Mouse (Mus musculus) limb, embryonic 15.5 days (tissue): Measurements from ENCODE around the gene Nek7. TPM values are rescaled to one million over a fixed set of nuclear protein-coding genes. Genes with fewer than 3 reads are reported as not detected.

Experiments used
- ATAC-seq: fragments of 200-750 bp; cut with Nextera tagmentation; 2 replicates; pipeline ENCODE4 v1.8.0; 2017; ENCODE audit warnings: low read depth, moderate TSS enrichment; ENCODE audit not compliant: insufficient number of reproducible peaks, low FRiP score, low TSS enrichment
- H3K27ac ChIP-seq: fragments of 300-500 bp; sonication (generic); 2 replicates; pipeline ENCODE4 v1.5.1; 2015; ENCODE audit warnings: moderate library complexity, mild to moderate bottlenecking, inconsistent platforms
- H3K27me3 ChIP-seq: fragments of 300-500 bp; sonication (generic); 2 replicates; pipeline ENCODE4 v1.6.1; 2015; ENCODE audit warnings: inconsistent platforms
- H3K36me3 ChIP-seq: fragments of 300-500 bp; sonication (generic); 2 replicates; pipeline ENCODE4 v1.6.1; 2015; ENCODE audit warnings: inconsistent platforms
- H3K4me1 ChIP-seq: fragments of 300-500 bp; sonication (generic); 2 replicates; pipeline ENCODE4 v1.6.1; 2015; ENCODE audit warnings: inconsistent platforms
- H3K4me2 ChIP-seq: fragments of 300-500 bp; sonication (generic); 2 replicates; pipeline ENCODE4 v1.6.1; 2015; ENCODE audit warnings: mild to moderate bottlenecking, inconsistent platforms
- H3K4me3 ChIP-seq: fragments of 300-500 bp; sonication (generic); 2 replicates; pipeline ENCODE4 v1.5.1; 2015; ENCODE audit warnings: mild to moderate bottlenecking, inconsistent platforms
- H3K9ac ChIP-seq: fragments of 300-500 bp; sonication (generic); 2 replicates; pipeline ENCODE4 v1.6.1; 2015; ENCODE audit warnings: inconsistent platforms
- H3K9me3 ChIP-seq: fragments of 300-500 bp; sonication (generic); 2 replicates; pipeline ENCODE4 v1.6.1; 2016; ENCODE audit warnings: inconsistent platforms
- WGBS: fragments of 180-500 bp; shearing (Covaris S2); methylation state at CpG from one replicate; pipeline ENCODE4 v1.1.7; 2015; 5-methylcytosine and 5-hydroxymethylcytosine counted together
- polyA plus RNA-seq: library from polyadenylated mRNA; unstranded; fragments of >200 nt; fragmentation: Nextera tagmentation; extraction: Ambion mirVana; gene quantifications from 2 replicates; pipeline ENCODE4 v1.2.1, GENCODE M21; 2015

Gene Nek7
- polyA plus RNA-seq, 1 experiment from 2014 or later, result 36.5 TPM

DNA sequence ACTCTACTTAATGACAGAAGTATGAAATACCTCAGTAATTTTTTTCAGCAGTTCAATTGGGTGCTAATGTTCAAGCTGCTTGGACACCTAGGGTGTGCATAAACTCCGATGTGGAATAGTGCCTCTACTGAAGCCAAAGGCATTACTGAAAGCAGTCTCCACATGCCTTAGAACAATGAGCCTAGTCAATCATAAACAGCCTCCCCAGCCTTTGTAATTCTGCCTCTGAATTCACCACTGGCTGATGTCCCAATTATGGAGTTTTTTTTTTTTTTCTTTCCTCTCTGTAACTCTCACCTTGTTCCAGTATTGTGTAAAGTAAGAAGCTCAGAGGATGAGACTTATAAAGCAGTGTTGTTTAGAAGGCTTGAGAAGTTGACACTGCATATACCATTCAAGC, 3.9 kb upstream of the Nek7 start:
- peaks cover 3% of the 10 kb centered on the region; the same call in 1 of the 2 replicates for H3K4me1 ChIP-seq
- no peak overlapping the region for H3K27ac ChIP-seq
- no peak overlapping the region for H3K9ac ChIP-seq
- H3K36me3 ChIP-seq, result no peaks in the 10 kb centered on the region
- no peak for ATAC-seq
- no peak overlapping the region for H3K4me2 ChIP-seq
- H3K9me3 ChIP-seq, result no peaks in the 10 kb centered on the region
- H3K4me3 ChIP-seq, result no peak overlapping the region
- H3K27me3 ChIP-seq, result no peaks in the 10 kb centered on the region
- WGBS, result 57% methylated on average over 1 of the region's 1 CpGs

DNA sequence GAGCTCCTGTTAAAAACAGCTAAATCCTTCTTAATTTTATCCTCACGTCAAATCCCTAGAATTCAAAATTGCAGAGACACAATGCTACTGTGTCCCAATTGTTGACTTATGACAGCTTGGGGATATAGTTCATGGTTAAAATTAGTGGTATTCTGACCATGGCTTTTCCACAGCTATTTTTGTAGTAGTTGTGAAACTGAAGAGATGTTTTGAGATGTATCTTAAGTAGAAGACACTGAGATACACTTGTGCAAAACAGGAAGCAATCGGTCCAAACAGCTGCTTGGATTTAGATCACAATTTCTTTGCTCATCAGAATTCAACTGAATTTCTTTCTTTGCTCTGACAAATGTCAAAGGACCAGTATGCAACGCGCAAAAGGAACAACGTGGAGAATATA, 2.9 kb upstream of the Nek7 start:
- Histone ChIP-seq H3K27ac (peak overlapping the region; percentile 1; the same call in 1 of the 2 replicates), H3K4me1 (peaks cover 3% of the 10 kb centered on the region; the same call in 1 of the 2 replicates), H3K4me3 (no peak overlapping the region), H3K9ac (no peak overlapping the region), H3K27me3 (no peaks in the 10 kb centered on the region), H3K4me2 (no peak overlapping the region), H3K36me3 (no peaks in the 10 kb centered on the region), H3K9me3 (no peaks in the 10 kb centered on the region)
- ATAC-seq, result no peak
- 66% methylated on average over 5 of the region's 5 CpGs for WGBS

DNA sequence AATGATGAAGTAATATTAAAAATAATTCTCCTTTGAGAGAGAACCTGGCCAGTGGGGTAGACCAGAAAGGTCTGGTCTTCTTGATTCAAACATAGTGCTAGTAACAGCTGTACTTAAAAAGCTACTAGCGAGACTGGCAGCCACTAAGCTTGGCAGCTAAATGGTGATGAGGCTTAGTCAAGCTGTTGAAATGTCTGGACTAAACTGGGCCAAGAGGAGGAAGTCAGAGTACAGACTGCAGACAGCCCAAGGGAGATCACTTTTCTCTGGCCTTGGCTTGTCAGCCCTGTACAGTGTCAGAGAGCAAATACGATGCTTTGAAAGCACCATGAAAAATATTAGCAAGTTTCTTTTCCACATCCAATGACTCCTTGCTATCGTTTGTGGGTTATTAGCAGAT, 2.5 kb upstream of the Nek7 start:
- H3K36me3 ChIP-seq, result no peaks in the 10 kb centered on the region
- H3K4me3 ChIP-seq, result no peak overlapping the region
- no peak for ATAC-seq
- H3K9ac ChIP-seq, result no peak overlapping the region
- peaks cover 3% of the 10 kb centered on the region; the same call in 1 of the 2 replicates for H3K4me1 ChIP-seq
- no peaks in the 10 kb centered on the region for H3K9me3 ChIP-seq
- no peaks in the 10 kb centered on the region for H3K27me3 ChIP-seq
- H3K27ac ChIP-seq, result 0 out of 2 replicates have a peak overlapping the region, but pooled peaks have one; percentile 1
- WGBS, result 39% methylated on average over 3 of the region's 3 CpGs
- H3K4me2 ChIP-seq, result no peak overlapping the region

DNA sequence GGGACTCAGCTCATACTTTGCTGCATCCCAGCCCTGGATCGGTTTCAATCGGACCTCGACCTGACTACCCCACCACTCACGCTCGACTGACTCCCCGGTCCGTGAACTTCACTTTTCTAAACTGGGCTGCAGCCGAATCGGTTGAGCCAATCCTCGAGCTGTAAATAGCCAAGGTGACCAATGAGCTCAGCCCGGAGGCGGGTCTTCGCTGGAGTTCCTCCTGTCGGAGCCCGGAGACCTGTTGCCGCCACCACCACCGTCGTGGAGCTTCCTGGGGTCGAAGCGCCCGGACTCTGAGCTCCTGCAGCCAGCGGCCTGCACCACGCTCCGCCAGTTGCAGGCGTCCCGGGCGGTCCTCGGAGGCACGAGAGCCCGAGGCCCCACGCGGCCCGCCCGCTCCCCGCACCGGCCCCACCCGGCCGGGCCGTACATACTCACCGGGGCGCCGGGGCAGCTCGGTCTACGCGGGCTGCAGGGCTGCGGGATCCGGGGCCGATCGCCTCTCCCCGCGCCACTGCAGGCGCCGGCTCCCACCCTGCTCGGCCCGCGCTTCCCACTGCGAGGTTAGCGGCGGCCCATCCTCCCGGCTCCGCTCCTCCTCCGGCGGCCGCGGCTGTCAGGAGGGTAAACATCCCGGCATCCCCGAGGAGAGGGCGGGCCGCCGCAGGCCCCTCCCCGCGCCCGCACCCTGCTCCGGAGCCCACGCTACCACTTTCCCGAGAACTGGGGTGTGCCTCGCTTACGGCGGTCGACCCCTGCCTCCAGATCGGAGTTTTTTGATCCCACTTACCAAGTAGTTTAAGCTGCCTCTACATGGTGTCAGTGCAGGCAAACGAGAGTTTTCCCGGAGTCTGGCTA, 598 bp downstream of the Nek7 start:
- under 1% methylated on average over 67 of the region's 83 CpGs for WGBS

DNA sequence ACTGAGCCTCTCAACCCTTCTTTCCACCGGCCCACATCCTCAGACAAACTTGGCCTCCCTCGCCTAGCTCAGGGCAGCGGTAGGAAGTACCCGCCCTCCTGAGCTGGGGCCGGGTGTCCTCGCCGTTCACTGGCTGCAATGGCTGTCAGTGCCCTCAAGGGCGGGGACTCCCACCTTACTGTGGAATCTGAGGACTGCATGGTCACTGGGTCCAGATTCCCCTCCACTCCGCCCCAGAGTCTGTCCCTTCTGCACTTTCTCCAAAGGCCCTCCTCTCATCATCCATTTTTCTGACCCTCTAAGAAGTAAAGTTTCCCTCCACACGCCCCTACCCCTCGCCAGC, 2.0 kb downstream of the Nek7 start:
- under 1% methylated on average over 11 of the region's 11 CpGs for WGBS
- peak overlapping the region; percentile 77 for H3K4me2 ChIP-seq
- H3K27ac ChIP-seq, result peak overlapping the region; percentile 80

More for the DNA sequence above, 598 bp downstream of the Nek7 start:
- H3K27ac ChIP-seq, result peak overlapping the region; percentile 98
- ATAC-seq, result peak; percentile 91
- H3K4me3 ChIP-seq, result peak overlapping the region; percentile 93
- H3K9me3 ChIP-seq, result no peaks in the 10 kb centered on the region
- H3K4me2 ChIP-seq, result peak overlapping the region; percentile 77
- no peaks in the 10 kb centered on the region for H3K36me3 ChIP-seq
- H3K27me3 ChIP-seq, result no peaks in the 10 kb centered on the region
- peak overlapping the region; percentile 90 for H3K9ac ChIP-seq
- H3K4me1 ChIP-seq, result peaks cover 3% of the 10 kb centered on the region; the same call in 1 of the 2 replicates

DNA sequence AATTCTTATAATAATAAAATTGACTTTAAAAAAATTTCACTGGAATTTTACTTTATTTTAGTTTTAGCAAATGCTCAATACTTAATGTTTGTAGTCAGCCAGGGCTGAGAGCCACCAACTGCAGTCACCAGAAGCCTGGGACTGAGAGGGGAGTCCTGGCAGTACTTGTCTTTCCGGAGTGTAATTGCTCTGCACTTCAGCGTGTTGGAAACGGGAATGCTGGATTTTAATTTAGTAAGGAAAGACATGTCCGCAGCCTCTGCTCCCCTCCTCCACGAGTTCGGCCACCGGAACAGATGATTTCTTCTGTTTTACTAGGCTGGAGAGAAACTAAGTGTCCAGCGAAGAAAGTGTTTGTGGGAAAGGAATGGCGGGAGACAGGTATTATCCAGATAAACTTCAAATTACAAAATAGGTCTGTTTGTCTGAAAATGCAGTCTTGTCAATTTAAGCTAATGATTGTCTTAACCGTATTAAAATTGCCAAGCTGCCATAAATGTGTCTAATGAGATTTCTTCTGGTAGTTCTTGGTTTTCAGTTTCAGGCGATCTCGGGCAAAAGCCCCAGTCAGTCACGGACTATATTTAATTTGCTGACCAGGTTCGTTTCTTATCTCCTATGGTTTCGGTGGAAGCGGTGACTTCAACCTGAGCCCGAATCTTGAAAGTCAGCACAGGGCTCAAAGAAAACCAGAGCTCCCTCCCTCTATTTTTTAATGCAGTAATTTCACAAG, 2.5 kb downstream of the Nek7 start:
- no peak for ATAC-seq
- peaks cover 3% of the 10 kb centered on the region; the same call in 1 of the 2 replicates for H3K4me1 ChIP-seq
- WGBS, result 9% methylated on average over 17 of the region's 17 CpGs
- no peaks in the 10 kb centered on the region for H3K9me3 ChIP-seq
- H3K4me3 ChIP-seq, result peak overlapping the region; percentile 93
- H3K27me3 ChIP-seq, result no peaks in the 10 kb centered on the region
- H3K27ac ChIP-seq, result peak overlapping the region; percentile 80
- H3K36me3 ChIP-seq, result no peaks in the 10 kb centered on the region
- H3K4me2 ChIP-seq, result peak overlapping the region; percentile 77
- 0 out of 2 replicates have a peak overlapping the region, but pooled peaks have one; percentile 18 for H3K9ac ChIP-seq

More for the DNA sequence above, 2.0 kb downstream of the Nek7 start:
- no peaks in the 10 kb centered on the region for H3K36me3 ChIP-seq
- H3K4me1 ChIP-seq, result peaks cover 3% of the 10 kb centered on the region; the same call in 1 of the 2 replicates
- peak overlapping the region; percentile 93 for H3K4me3 ChIP-seq
- H3K27me3 ChIP-seq, result no peaks in the 10 kb centered on the region
- no peaks in the 10 kb centered on the region for H3K9me3 ChIP-seq
- peak; percentile 80 for ATAC-seq
- peak overlapping the region; percentile 18; the same call in 1 of the 2 replicates for H3K9ac ChIP-seq

DNA sequence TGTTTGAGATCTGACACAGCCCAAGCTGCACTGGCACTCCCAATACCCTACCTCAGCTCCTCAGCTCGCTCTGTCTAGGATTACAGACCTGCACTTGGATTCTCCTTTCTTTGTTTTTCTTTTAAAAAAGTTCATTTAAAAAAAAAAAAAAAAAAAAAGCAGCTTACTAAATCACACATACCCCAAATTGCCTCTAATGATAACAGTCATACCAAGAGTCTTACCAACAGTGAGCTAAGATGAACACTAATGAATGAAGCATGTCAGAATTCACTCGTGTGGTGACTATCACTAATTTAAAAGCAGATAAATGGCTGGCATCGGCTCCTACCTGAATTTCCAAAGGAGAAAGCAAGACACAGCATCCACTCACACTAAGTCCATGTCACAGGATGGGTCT, 4.6 kb downstream of the Nek7 start:
- Histone ChIP-seq H3K4me1 (no peaks in the 10 kb centered on the region; the same call in 1 of the 2 replicates), H3K27me3 (no peaks in the 10 kb centered on the region), H3K27ac (no peak overlapping the region), H3K9me3 (no peaks in the 10 kb centered on the region), H3K4me3 (no peak overlapping the region), H3K9ac (no peak overlapping the region), H3K36me3 (no peaks in the 10 kb centered on the region), H3K4me2 (no peak overlapping the region)
- 77% methylated on average over 3 of the region's 3 CpGs for WGBS
- no peak for ATAC-seq

DNA sequence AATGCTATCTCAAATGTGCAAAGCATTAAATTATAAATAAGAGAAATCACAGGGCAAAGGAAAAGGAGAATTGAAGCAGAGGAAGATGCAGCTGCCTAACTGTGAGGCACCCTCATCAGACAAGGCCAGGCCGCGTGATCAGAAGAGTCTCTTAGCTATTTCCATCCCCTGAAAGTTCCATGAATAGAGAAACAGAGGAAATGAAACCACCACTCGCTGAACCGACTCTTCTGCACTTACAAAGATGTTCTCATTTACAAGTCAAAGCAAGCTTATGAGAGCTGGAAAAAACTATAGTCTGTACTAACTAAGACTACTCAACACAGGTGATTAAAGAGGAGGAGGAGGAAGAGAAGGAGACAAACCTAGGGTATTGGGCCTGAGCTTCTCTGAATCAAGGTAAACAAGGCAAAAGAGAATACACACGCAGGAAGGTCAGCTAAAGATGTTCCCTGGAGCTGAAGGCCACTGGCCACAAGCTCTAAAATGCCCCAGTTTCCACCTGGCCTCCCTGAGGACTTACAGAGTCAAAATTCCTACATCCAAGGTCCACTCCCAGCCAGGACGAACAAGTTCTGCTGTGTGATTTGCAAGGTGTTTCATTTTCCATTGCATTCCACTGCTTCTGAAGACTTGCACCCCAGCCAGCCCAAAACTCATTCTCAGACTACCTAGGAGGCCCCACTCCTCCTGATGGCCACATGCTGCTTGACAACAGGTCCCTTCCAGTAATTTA, 5.2 kb downstream of the Nek7 start:
- H3K27ac ChIP-seq, result no peak overlapping the region
- H3K4me3 ChIP-seq, result no peak overlapping the region
- no peaks in the 10 kb centered on the region for H3K27me3 ChIP-seq
- no peak for ATAC-seq
- H3K9ac ChIP-seq, result no peak overlapping the region
- no peaks in the 10 kb centered on the region; the same call in 1 of the 2 replicates for H3K4me1 ChIP-seq
- 63% methylated on average over 6 of the region's 6 CpGs for WGBS
- H3K4me2 ChIP-seq, result no peak overlapping the region
- no peaks in the 10 kb centered on the region for H3K36me3 ChIP-seq
- H3K9me3 ChIP-seq, result no peaks in the 10 kb centered on the region

DNA sequence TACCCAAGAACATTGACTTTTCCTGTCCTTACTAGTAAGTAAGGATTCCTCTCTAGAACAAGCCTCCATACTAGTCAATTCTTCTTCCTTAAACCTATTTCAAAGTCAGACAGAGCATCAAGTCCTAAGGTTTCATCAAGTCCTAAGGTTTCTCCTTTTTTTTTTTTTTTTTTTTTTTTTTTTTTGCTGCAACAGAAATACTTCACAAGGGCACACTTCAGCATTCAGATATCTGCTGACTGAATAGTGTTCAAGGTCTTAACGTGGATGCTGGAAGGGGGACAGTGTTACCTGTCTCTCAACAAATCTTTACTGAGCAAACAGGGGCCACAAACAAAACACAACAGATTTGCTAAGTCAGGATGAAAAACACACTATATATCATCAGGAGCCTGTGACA, 7.8 kb downstream of the Nek7 start:
- no peaks in the 10 kb centered on the region for H3K4me1 ChIP-seq
- no peak for ATAC-seq
- no peaks in the 10 kb centered on the region for H3K27me3 ChIP-seq
- H3K9me3 ChIP-seq, result no peaks in the 10 kb centered on the region
- no peak overlapping the region for H3K27ac ChIP-seq
- no peak overlapping the region for H3K4me3 ChIP-seq
- H3K36me3 ChIP-seq, result no peaks in the 10 kb centered on the region
- H3K4me2 ChIP-seq, result no peak overlapping the region
- no peak overlapping the region for H3K9ac ChIP-seq
- 89% methylated on average over 1 of the region's 1 CpGs for WGBS

DNA sequence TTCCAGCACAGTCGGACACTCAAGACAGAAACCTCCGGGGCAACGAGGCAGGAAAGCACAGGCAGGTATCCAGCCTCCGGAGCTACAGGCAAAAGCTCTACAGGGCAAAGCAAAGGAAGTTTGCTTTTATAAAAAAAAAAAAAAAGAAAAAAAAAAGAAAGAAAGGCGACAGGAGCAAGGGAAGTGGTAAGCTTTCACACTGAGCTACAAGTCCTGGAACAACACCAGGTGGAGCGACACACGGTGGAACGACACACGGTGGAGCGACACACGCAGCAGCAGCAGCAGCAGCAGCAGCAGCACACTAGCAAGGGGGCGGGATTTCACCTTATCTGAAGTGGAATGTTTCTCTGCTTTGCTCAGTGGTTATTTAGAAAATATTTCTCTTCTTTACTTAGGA, 10.8 kb downstream of the Nek7 start:
- Histone ChIP-seq H3K4me3 (no peak overlapping the region), H3K27ac (no peak overlapping the region), H3K9me3 (no peaks in the 10 kb centered on the region), H3K36me3 (no peaks in the 10 kb centered on the region), H3K4me2 (no peak overlapping the region), H3K4me1 (no peaks in the 10 kb centered on the region), H3K27me3 (no peaks in the 10 kb centered on the region), H3K9ac (no peak overlapping the region)
- 85% methylated on average over 12 of the region's 12 CpGs for WGBS
- no peak for ATAC-seq

DNA sequence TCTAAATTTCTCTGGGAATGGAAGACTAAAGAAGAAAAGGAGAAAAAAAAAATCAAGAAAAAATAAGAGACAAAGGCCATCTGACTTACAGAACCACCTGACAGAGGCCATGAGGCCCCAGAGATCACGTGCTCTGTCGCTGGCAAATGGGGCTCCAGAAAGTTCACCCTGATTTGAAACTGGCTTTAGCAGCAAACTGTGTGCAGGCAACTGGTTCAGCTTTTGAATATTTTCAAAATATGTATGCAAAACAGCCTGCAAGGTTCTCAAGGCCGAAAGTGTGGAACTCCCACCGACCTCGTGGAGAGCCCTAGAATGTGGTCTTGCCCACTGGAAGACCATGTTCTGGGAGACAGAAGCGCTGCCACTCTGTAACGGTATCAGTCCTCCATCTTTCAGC, 11.6 kb downstream of the Nek7 start:
- Histone ChIP-seq H3K36me3 (no peaks in the 10 kb centered on the region), H3K4me2 (no peak overlapping the region), H3K9me3 (no peaks in the 10 kb centered on the region), H3K9ac (no peak overlapping the region), H3K4me3 (no peak overlapping the region), H3K27ac (no peak overlapping the region), H3K4me1 (no peaks in the 10 kb centered on the region), H3K27me3 (no peaks in the 10 kb centered on the region)
- ATAC-seq, result no peak
- 94% methylated on average over 7 of the region's 7 CpGs for WGBS
